Mouse (Mus musculus) limb, embryonic 15.5 days (tissue): Measurements from ENCODE around the gene Mtg1. TPM values are rescaled to one million over a fixed set of nuclear protein-coding genes. Genes with fewer than 3 reads are reported as not detected.

ENCODE experiments used
- ATAC-seq: fragments of 200-750 bp; cut with Nextera tagmentation; 2 replicates; pipeline ENCODE4 v1.8.0; 2017; ENCODE audit warnings: low read depth, moderate TSS enrichment; ENCODE audit not compliant: insufficient number of reproducible peaks, low FRiP score, low TSS enrichment
- H3K27ac ChIP-seq: fragments of 300-500 bp; sonication (generic); 2 replicates; pipeline ENCODE4 v1.5.1; 2015; ENCODE audit warnings: moderate library complexity, mild to moderate bottlenecking, inconsistent platforms
- H3K27me3 ChIP-seq: fragments of 300-500 bp; sonication (generic); 2 replicates; pipeline ENCODE4 v1.6.1; 2015; ENCODE audit warnings: inconsistent platforms
- H3K36me3 ChIP-seq: fragments of 300-500 bp; sonication (generic); 2 replicates; pipeline ENCODE4 v1.6.1; 2015; ENCODE audit warnings: inconsistent platforms
- H3K4me1 ChIP-seq: fragments of 300-500 bp; sonication (generic); 2 replicates; pipeline ENCODE4 v1.6.1; 2015; ENCODE audit warnings: inconsistent platforms
- H3K4me2 ChIP-seq: fragments of 300-500 bp; sonication (generic); 2 replicates; pipeline ENCODE4 v1.6.1; 2015; ENCODE audit warnings: mild to moderate bottlenecking, inconsistent platforms
- H3K4me3 ChIP-seq: fragments of 300-500 bp; sonication (generic); 2 replicates; pipeline ENCODE4 v1.5.1; 2015; ENCODE audit warnings: mild to moderate bottlenecking, inconsistent platforms
- H3K9ac ChIP-seq: fragments of 300-500 bp; sonication (generic); 2 replicates; pipeline ENCODE4 v1.6.1; 2015; ENCODE audit warnings: inconsistent platforms
- H3K9me3 ChIP-seq: fragments of 300-500 bp; sonication (generic); 2 replicates; pipeline ENCODE4 v1.6.1; 2016; ENCODE audit warnings: inconsistent platforms
- WGBS: fragments of 180-500 bp; shearing (Covaris S2); methylation state at CpG from one replicate; pipeline ENCODE4 v1.1.7; 2015; 5-methylcytosine and 5-hydroxymethylcytosine counted together
- polyA plus RNA-seq: library from polyadenylated mRNA; unstranded; fragments of >200 nt; fragmentation: Nextera tagmentation; extraction: Ambion mirVana; gene quantifications from 2 replicates; pipeline ENCODE4 v1.2.1, GENCODE M21; 2015

Mtg1 gene
- polyA plus RNA-seq, 1 experiment from 2014 or later = 21.9 TPM

- ATAC-seq = no peak
- no peaks in the 10 kb centered on the region for H3K27me3 ChIP-seq
- no peaks in the 10 kb centered on the region for H3K36me3 ChIP-seq
- H3K27ac ChIP-seq = no peak overlapping the region
- H3K9ac ChIP-seq = no peak overlapping the region
- H3K9me3 ChIP-seq = no peaks in the 10 kb centered on the region
- 82% methylated on average over 4 of the region's 4 CpGs for WGBS
- no peak overlapping the region for H3K4me3 ChIP-seq
- no peaks in the 10 kb centered on the region for H3K4me1 ChIP-seq
- H3K4me2 ChIP-seq = no peak overlapping the region
Observed at GRCm38 (mm10) chr7:140194031-140194430, 56.7 kb downstream of the Mtg1 start.

- Histone ChIP-seq H3K27ac (no peak overlapping the region), H3K4me3 (no peak overlapping the region), H3K9ac (no peak overlapping the region), H3K9me3 (no peaks in the 10 kb centered on the region), H3K4me2 (no peak overlapping the region), H3K4me1 (no peaks in the 10 kb centered on the region), H3K36me3 (no peaks in the 10 kb centered on the region), H3K27me3 (no peaks in the 10 kb centered on the region)
- no peak for ATAC-seq
- WGBS = 77% methylated on average over 8 of the region's 8 CpGs
Observed at GRCm38 (mm10) chr7:140196002-140196401, 58.6 kb downstream of the Mtg1 start.

Other genes starting within 250 kb of the Mtg1 start
- 0.24 and 0.26 TPM in 2 replicates for gene Kndc1, start 242.9 kb upstream of the Mtg1 start, polyA plus RNA-seq
- 0.12 TPM in 1 of 2 replicates, not detected in the other for gene Utf1, start 193.8 kb upstream of the Mtg1 start, polyA plus RNA-seq
- gene 6430531B16Rik, start 158.8 kb upstream of the Mtg1 start, polyA plus RNA-seq = 0.38 and 0.44 TPM in 2 replicates
- gene Adam8, start 145.0 kb upstream of the Mtg1 start, polyA plus RNA-seq = 2.9 and 3.0 TPM in 2 replicates
- gene Zfp511, start 101.2 kb upstream of the Mtg1 start, polyA plus RNA-seq = 36.9 and 37.2 TPM in 2 replicates
- 50.6 and 51.9 TPM in 2 replicates for gene Tubgcp2, start 100.9 kb upstream of the Mtg1 start, polyA plus RNA-seq
- gene Msx3, start 88.5 kb upstream of the Mtg1 start, polyA plus RNA-seq = not detected in 2 replicates
- 0.55 and 1.2 TPM in 2 replicates for gene Caly, start 55.0 kb upstream of the Mtg1 start, polyA plus RNA-seq
- gene Prap1, start 44.2 kb upstream of the Mtg1 start, polyA plus RNA-seq = 0.41 TPM in 1 of 2 replicates, not detected in the other
- 21.4 and 22.3 TPM in 2 replicates for gene Fuom, start 35.1 kb upstream of the Mtg1 start, polyA plus RNA-seq
- gene Paox, start 21.8 kb upstream of the Mtg1 start, polyA plus RNA-seq = 17.7 and 18.4 TPM in 2 replicates
- gene Echs1, start 21.1 kb upstream of the Mtg1 start, polyA plus RNA-seq = 130 and 141 TPM in 2 replicates
- 0.27 and 0.36 TPM in 2 replicates for gene Sprn, start 17.3 kb downstream of the Mtg1 start, polyA plus RNA-seq
- not detected in 2 replicates for gene Olfr522, start 27.2 kb downstream of the Mtg1 start, polyA plus RNA-seq
- not detected in 2 replicates for gene Olfr523, start 35.7 kb downstream of the Mtg1 start, polyA plus RNA-seq
- gene Olfr524, start 68.4 kb downstream of the Mtg1 start, polyA plus RNA-seq = not detected in 2 replicates
- gene Cd163l1, start 80.7 kb downstream of the Mtg1 start, polyA plus RNA-seq = 0.11 TPM in 1 of 2 replicates, not detected in the other
- not detected in 2 replicates for gene 5830411N06Rik, start 109.7 kb downstream of the Mtg1 start, polyA plus RNA-seq
- not detected in 2 replicates for gene Olfr525, start 183.3 kb downstream of the Mtg1 start, polyA plus RNA-seq
- not detected in 2 replicates for gene Olfr527, start 196.5 kb downstream of the Mtg1 start, polyA plus RNA-seq
- not detected in 2 replicates for gene Olfr60, start 224.1 kb downstream of the Mtg1 start, polyA plus RNA-seq
- not detected in 2 replicates for gene Olfr530, start 238.8 kb downstream of the Mtg1 start, polyA plus RNA-seq